Mouse (Mus musculus): ENCODE measurements around the gene Syt17. TPM values are rescaled to one million over a fixed set of nuclear protein-coding genes. Genes with fewer than 3 reads are reported as not detected.
"Not testable (repeated sequence)": the region's sequence is repeated elsewhere in the genome, so short reads cannot be mapped to it uniquely, and the experiment has no call there.

Gene Syt17
- polyA plus RNA-seq, 1 experiment = not detected

DNA sequence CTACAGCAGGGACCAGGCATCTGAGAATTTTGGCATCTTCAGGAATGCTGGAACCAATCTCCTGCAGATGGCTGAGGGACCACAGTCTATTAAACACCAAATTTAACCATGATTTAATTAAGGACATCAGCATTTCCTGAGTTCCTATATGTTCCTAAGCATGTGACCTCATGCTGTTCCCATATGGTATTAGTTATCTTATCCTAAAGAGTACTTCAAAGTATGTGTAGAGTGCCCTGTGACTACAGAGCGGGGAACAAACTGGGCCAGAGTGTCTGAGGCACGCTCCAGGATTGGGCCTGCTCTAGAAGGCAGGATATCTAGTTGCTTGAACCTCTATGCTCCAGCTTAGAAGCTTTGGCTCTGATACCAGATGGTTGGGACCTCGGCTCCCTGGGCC is 82.1 kb downstream of the Syt17 start:
- H3K4me1 ChIP-seq (ENCODE audit: control insufficient read depth, insufficient read depth, low read length) = peaks cover 19% of the 10 kb centered on the region
- H3K4me3 ChIP-seq (ENCODE audit: insufficient read depth, low read depth, low read length) = no peak overlapping the region
- TF ChIP-seq CTCF (IDR thresholded peaks at IDR 0.05; ENCODE audit: insufficient read depth, low read depth, low read length) = no peak
- TF ChIP-seq POLR2A (IDR thresholded peaks at IDR 0.05; ENCODE audit: insufficient read depth, low read depth, low read length) = no peak
- H3K27ac ChIP-seq (ENCODE audit: insufficient read depth, low read depth, low read length) = no peak overlapping the region
- 85% methylated on average over 3 of the region's 3 CpGs for WGBS

DNA sequence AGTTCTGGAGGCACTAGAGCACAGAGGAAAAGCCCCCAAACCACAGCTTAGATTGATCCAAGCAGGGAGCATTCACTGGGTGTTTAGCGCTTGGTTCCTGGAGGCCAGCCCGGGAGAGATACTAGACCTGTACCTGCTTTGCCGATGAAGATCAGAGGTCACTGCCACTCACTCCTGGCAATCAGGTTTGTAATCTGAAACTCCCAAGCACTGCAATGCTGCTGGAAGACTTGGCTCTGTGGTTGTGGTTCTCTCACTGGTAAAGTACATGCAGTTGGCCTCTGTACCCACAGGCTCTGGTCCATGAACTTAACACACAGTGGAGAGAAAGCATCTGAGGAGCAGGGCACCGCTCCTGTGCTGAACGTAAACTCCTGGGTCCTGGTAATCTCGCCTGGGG is 82.8 kb downstream of the Syt17 start:
- TF ChIP-seq CTCF (IDR thresholded peaks at IDR 0.05; ENCODE audit: insufficient read depth, low read depth, low read length) = no peak
- no peak for TF ChIP-seq POLR2A (IDR thresholded peaks at IDR 0.05; ENCODE audit: insufficient read depth, low read depth, low read length)
- H3K4me1 ChIP-seq (ENCODE audit: control insufficient read depth, insufficient read depth, low read length) = peaks cover 19% of the 10 kb centered on the region
- 79% methylated on average over 6 of the region's 6 CpGs for WGBS
- no peak overlapping the region for H3K27ac ChIP-seq (ENCODE audit: insufficient read depth, low read depth, low read length)
- no peak overlapping the region for H3K4me3 ChIP-seq (ENCODE audit: insufficient read depth, low read depth, low read length)

DNA sequence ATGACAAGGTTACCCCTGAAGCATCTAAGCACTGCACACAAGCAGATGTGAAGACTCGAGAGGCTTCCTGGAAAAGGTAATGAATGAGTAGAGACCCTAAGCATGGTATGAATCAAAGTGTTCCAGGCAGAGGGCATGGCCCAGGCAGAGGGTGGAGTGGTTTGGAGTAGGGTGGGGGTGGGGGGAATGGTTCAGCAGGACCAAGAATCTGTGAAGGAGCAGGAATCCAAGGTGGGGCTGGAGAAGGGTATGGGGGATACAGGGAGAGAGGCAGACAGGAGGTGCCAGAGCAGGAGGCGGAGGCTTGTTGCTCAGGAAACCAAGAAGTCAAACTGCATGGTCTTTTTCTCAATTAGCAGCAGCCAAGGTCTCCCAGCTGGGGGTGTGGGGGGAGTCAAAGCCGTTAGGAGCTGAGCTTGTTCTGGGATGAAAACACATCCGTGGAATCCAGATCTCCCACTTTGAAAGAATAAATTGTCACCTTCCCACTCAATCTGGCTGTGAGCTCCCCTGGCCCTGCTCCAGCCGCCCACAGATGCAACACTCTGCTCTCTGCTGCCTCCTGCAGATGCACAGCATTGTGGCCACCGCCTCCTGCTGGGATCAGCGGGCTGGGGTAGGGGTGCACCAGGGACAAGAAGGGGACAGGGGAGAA is 83.5 kb downstream of the Syt17 start:
- Histone ChIP-seq H3K27ac (ENCODE audit: insufficient read depth, low read depth, low read length) (no peak overlapping the region), H3K4me3 (ENCODE audit: insufficient read depth, low read depth, low read length) (no peak overlapping the region), H3K4me1 (ENCODE audit: control insufficient read depth, insufficient read depth, low read length) (peaks cover 19% of the 10 kb centered on the region)
- 11% methylated on average over 7 of the region's 7 CpGs for WGBS
- peak; percentile 49; the same call in 1 of the 2 replicates for TF ChIP-seq CTCF (IDR thresholded peaks at IDR 0.05; ENCODE audit: insufficient read depth, low read depth, low read length)
- TF ChIP-seq POLR2A (IDR thresholded peaks at IDR 0.05; ENCODE audit: insufficient read depth, low read depth, low read length) = no peak

DNA sequence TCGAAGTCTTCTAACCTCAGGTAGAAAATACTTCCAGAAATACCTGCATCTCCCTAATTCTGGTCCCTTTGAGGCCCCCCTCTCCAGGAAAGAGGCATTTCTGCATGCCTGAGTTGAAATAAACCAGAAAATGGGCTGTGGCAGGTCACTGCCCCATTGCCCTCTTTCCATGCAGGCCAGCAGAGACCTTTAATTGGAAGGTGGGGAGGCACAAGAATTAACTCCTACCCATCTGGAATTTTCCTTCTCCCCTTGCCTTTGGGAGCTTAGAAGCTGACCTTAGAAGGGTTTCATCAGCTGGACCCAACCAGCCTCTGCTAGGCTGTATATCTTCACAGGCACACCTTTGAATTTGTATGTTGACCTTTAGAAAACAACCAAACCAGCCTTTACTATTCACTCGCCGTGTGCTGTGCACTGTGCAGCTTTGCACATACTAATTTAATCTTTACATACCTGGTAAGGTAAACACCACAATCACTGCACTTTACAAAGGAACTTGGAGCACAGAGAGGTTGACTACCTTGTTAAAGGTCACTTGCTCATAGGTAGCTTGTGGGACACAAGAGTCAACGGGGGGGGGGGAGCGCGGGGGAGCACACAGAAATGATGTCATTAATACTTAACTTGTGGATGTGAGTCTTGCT is 84.3 kb downstream of the Syt17 start:
- WGBS = 80% methylated on average over 6 of the region's 6 CpGs
- TF ChIP-seq CTCF (IDR thresholded peaks at IDR 0.05; ENCODE audit: insufficient read depth, low read depth, low read length) = no peak
- no peak for TF ChIP-seq POLR2A (IDR thresholded peaks at IDR 0.05; ENCODE audit: insufficient read depth, low read depth, low read length)
- Histone ChIP-seq H3K27ac (ENCODE audit: insufficient read depth, low read depth, low read length) (no peak overlapping the region), H3K4me1 (ENCODE audit: control insufficient read depth, insufficient read depth, low read length) (peaks cover 19% of the 10 kb centered on the region), H3K4me3 (ENCODE audit: insufficient read depth, low read depth, low read length) (no peak overlapping the region)

DNA sequence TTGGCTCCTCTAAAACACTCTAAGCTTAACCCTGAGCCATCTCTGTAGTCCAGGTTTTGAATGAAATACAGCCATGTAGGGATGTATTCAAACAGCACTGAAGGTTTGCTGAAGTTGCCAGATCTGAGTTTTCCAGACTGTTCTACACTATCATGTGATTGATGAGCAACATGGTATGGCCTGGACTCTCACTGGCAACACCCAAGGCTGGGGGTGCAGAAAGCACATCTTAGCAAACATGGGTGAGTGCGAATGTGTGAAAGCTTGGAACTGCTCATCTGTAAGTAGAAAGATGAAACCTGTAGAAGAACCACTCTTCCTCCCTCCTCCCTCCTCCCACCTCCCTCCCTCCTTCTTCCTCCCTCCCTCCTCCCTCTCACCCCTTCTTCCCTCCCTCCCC is 85.1 kb downstream of the Syt17 start:
- Histone ChIP-seq H3K4me3 (ENCODE audit: insufficient read depth, low read depth, low read length) (no peak overlapping the region), H3K27ac (ENCODE audit: insufficient read depth, low read depth, low read length) (no peak overlapping the region), H3K4me1 (ENCODE audit: control insufficient read depth, insufficient read depth, low read length) (peaks cover 19% of the 10 kb centered on the region)
- WGBS = 80% methylated on average over 1 of the region's 1 CpGs
- TF ChIP-seq CTCF (IDR thresholded peaks at IDR 0.05; ENCODE audit: insufficient read depth, low read depth, low read length) = no peak
- no peak for TF ChIP-seq POLR2A (IDR thresholded peaks at IDR 0.05; ENCODE audit: insufficient read depth, low read depth, low read length)

DNA sequence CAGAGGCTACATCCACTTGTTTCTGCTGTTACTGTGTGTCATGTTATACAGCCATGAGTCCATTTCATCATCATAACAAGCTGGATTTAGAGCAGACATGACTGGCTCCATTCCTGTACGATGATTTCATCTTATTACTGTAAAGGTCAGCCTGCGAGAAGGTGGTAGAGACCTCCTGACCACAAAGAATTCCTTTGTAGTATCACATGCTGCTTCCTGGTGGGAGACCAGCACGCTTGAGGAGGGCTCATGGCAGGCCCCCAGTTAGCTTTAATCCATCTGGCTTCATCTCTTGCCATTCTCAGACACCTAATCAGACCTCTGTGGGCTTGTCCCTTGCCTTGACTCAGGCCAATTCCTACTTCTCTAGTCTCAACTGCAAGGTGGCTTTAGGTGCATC is 85.8 kb downstream of the Syt17 start:
- Histone ChIP-seq H3K27ac (ENCODE audit: insufficient read depth, low read depth, low read length) (no peak overlapping the region), H3K4me3 (ENCODE audit: insufficient read depth, low read depth, low read length) (no peak overlapping the region), H3K4me1 (ENCODE audit: control insufficient read depth, insufficient read depth, low read length) (peaks cover 19% of the 10 kb centered on the region)
- no peak for TF ChIP-seq POLR2A (IDR thresholded peaks at IDR 0.05; ENCODE audit: insufficient read depth, low read depth, low read length)
- no peak for TF ChIP-seq CTCF (IDR thresholded peaks at IDR 0.05; ENCODE audit: insufficient read depth, low read depth, low read length)
- WGBS = 77% methylated on average over 3 of the region's 3 CpGs

DNA sequence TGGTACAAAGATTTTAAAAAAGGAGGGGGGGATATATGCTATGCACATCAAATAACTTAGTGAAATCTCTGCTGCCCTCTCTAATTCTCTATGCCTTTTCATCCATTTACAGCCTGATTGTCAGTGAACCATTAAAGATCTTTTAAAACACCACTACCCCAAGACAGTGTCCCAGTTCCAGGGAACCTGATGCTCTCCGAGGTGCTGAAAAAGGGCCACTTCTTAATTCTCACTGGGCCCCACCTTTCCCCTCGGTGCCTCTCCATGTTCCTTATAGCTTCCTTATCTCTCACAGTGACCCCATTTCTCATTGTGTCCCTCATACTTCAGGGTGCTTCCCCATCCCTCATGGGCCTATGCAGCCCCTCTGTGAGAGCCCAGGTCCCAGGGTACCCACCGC is 89.0 kb downstream of the Syt17 start:
- Histone ChIP-seq H3K4me1 (ENCODE audit: control insufficient read depth, insufficient read depth, low read length) (peaks cover 11% of the 10 kb centered on the region), H3K27ac (ENCODE audit: insufficient read depth, low read depth, low read length) (no peak overlapping the region), H3K4me3 (ENCODE audit: insufficient read depth, low read depth, low read length) (no peak overlapping the region)
- no peak for TF ChIP-seq CTCF (IDR thresholded peaks at IDR 0.05; ENCODE audit: insufficient read depth, low read depth, low read length)
- TF ChIP-seq POLR2A (IDR thresholded peaks at IDR 0.05; ENCODE audit: insufficient read depth, low read depth, low read length) = no peak
- WGBS = 74% methylated on average over 3 of the region's 3 CpGs

DNA sequence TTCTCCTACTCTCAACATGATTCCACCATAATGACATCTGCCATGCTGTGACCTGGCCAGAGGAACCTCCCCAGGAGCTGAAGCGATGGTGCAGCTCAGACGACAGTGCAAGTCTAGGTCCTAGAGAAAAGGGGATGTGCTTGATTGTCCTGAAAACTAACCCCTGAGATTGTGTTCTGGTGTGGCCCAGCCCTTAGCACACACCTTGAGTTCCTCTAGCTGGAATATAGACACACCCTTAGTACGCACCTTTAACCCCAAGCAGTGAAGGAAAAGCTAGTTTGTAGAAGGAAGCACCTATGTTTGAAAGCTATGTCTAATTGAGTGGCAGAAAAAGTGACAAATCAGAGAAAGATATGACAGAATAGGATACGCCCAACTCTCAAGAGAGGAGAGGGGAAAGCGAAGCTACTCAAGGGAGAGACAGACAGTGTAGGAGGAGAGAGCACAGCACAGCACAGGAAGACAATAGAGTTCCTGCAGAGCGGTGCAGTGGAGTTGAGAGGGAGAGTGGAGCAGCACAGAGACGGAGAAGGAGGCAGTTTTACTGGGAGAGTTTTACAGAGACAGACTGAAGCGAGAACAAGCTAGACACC is 91.5 kb downstream of the Syt17 start:
- H3K4me1 ChIP-seq (ENCODE audit: control insufficient read depth, insufficient read depth, low read length) = peaks cover 11% of the 10 kb centered on the region
- 76% methylated on average over 8 of the region's 8 CpGs for WGBS
- H3K27ac ChIP-seq (ENCODE audit: insufficient read depth, low read depth, low read length); H3K4me3 ChIP-seq (ENCODE audit: insufficient read depth, low read depth, low read length): not testable (repeated sequence)

DNA sequence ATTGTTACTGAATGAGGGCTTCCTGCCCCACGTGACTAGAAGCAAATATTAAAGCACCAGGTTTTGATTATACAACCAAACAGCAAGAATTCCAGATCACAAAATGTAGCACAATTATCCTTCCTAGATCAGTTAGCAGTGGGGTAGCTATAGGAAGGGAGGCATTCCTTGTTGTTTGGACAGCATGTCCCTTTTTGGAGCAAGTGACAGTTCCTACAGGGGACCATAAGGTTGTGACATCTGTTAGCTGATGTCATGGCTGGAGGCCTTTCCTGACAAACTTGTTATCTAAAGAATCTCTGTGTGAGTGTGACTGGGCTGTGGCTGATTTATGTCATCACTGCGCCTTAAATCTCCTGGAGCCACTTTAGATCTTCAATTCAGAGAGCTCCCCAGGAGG is 97.2 kb downstream of the Syt17 start:
- no peak overlapping the region for H3K27ac ChIP-seq (ENCODE audit: insufficient read depth, low read depth, low read length)
- H3K4me1 ChIP-seq (ENCODE audit: control insufficient read depth, insufficient read depth, low read length) = peaks cover 11% of the 10 kb centered on the region
- 73% methylated on average over 2 of the region's 2 CpGs for WGBS
- no peak for TF ChIP-seq CTCF (IDR thresholded peaks at IDR 0.05; ENCODE audit: insufficient read depth, low read depth, low read length)
- no peak overlapping the region for H3K4me3 ChIP-seq (ENCODE audit: insufficient read depth, low read depth, low read length)
